Mouse (Mus musculus) CH12F3 (cell line): ENCODE measurements at regions not wholly inside any gene's neighbourhood (a gene's known extent, or its start where the extent isn't known, plus 50 kb on each side); places are given as distances from the start of the nearest gene placed in this dataset.

Experiments
- in situ Hi-C: fragments of 300-500 bp; cut with MboI; formaldehyde crosslinking; loops from 2 replicates; pipeline ENCODE4 v1.14.3; 2020; ENCODE audit warnings: low sequenced_read_pairs

GRCm38 (mm10) chr1:72108678-72109077 lies 103.4 kb downstream of the Mreg start:
- in situ Hi-C loops, result loop anchor here (25.0 kb wide), 1 partner anchor 796 kb away; no protein-coding TSS in a partner anchor

DNA sequence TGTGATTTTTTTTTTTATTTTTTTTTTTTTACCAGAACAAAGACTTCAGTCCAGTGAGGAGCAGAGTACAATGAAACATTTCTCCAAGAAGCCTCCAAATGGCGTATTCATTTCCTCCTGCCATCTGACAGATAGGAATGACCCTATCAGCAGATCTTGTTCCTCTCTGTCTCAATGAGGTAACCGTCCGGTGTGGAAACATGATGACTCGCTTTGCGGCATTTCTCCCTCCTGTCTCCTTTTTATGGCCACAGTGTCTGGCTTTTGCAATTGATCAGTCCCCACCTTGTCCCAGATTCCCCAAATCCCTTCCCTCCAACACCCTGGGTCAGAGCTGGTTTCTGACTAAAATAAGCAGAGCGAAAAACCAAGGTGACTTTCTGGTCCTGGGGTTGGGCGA lies 105.0 kb downstream of the Mreg start:
- in situ Hi-C loops, result loop anchor here (25.0 kb wide), 1 partner anchor 795 kb away; no protein-coding TSS in a partner anchor

- in situ Hi-C loops, result loop anchor here (25.0 kb wide), 1 partner anchor 794 kb away; no protein-coding TSS in a partner anchor
Observed at GRCm38 (mm10) chr1:72106655-72107054, 105.5 kb downstream of the Mreg start.

DNA sequence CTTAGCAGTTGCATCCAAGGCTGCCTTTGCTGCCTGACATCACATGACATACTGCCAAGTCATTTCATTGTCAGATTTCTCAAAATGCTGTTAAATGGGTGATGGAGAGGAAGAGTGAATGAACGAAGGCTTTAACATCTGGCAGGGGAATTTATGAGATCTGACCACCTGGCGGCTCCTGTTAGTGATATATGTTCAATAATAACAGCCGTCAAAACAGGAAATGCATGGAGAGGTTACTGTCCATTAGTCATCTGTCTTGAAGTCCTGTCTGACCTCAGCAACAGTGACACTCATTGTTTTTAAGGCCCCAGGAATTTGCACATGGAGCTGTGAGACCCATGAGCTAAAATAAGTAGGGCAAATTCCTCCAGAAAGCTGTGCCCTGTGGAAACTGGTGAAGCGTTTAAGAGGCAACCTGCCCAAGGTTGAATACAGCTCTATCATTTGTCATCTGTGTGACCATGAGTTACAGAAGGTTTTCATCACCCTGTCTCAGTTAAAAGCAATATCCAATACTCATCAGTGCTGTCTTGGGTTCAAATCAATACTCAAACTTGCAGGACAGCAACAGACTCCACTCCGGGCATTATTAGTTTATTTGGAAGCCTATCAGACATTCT lies 106.6 kb downstream of the Mreg start:
- in situ Hi-C loops, result loop anchor here (25.0 kb wide), 1 partner anchor 793 kb away; no protein-coding TSS in a partner anchor

DNA sequence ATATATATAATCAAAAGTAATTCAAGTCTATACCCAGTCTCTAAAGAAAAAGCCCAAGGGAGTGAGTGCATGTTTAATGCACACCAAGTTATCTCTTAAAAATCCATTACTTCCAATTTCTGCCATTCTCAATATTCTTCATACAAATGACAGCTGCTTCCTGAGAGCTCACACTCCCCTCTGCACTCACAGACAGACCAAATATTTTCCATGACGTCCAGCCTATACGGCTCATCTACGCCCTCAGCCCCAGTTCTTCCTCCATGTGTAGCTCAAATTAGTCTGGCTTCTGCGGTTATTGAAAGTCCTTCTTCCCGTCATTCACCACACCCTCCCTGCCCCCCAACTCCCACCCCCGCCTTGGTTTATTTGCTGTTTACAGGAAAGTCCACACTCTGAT lies 108.1 kb downstream of the Mreg start:
- in situ Hi-C loops, result loop anchor here (25.0 kb wide), 1 partner anchor 792 kb away; no protein-coding TSS in a partner anchor

- in situ Hi-C loops, result loop anchor here (25.0 kb wide), 1 partner anchor 791 kb away; no protein-coding TSS in a partner anchor
Observed at GRCm38 (mm10) chr1:72103387-72103786, 108.7 kb downstream of the Mreg start.

DNA sequence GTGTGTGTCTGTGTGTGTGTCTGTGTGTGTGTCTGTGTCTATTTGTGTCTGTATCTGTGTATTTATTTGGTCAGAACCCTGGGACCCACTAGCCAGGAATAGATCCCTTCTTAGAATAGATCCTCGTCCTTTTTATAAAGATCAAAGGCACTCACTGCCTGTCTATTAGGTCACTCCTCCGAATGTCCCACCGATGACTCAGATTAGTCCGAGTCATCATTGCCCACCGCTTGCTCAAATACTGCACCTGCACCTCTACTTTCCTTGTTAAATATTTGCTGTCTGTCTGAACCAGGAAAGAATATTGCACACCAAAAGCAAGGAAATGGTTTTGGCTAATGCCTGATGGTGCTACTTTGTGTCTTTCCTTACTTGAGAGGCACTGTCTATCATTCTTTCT lies 112.7 kb downstream of the Mreg start:
- in situ Hi-C loops, result no loop called here

DNA sequence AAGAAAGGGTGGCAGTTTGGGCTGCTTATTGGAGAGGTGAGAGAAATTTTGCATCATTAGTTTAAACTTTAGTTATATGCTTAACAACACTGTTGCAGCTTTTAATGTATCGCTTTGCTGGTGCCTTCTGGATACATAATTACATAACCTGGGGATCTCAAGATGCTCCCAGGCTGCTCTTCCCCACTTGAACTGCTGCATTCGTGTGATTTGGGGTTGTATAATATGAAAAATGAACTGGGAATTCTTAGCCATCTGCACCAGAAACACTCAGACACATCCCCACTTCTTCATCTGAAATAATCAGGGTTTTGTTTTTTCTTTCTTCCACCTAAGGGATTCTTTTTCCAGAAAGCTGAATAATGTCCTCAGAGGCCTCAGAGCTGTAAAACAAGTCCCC lies 120.8 kb downstream of the Mreg start:
- in situ Hi-C loops, result no loop called here

GRCm38 (mm10) chr1:72085661-72086060 lies 126.4 kb downstream of the Mreg start:
- in situ Hi-C loops, result no loop called here

- in situ Hi-C loops, result no loop called here
Observed at GRCm38 (mm10) chr1:72084219-72084618, 127.9 kb downstream of the Mreg start.

GRCm38 (mm10) chr1:72082366-72082765 lies 129.7 kb downstream of the Mreg start:
- in situ Hi-C loops, result no loop called here

DNA sequence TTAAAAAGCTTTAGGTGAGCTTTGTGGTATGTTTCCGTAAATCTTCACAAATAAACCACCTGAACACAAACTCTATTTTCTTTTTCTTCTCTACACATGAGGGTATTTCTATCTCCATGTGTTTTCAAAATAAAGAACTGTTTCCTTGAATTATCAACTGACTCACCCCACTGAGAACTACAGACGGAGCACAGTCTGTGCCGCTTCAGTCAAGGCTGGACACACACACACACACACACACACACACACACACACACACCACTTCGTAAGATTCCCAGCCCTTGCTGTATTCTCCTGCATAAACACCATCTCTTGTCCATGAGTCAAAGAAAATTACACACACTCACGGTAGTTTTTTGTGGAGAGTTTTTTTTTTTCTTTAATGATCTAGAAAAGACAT lies 130.3 kb downstream of the Mreg start:
- in situ Hi-C loops, result no loop called here

GRCm38 (mm10) chr1:72078926-72079550 lies 133.1 kb downstream of the Mreg start:
- in situ Hi-C loops, result no loop called here

DNA sequence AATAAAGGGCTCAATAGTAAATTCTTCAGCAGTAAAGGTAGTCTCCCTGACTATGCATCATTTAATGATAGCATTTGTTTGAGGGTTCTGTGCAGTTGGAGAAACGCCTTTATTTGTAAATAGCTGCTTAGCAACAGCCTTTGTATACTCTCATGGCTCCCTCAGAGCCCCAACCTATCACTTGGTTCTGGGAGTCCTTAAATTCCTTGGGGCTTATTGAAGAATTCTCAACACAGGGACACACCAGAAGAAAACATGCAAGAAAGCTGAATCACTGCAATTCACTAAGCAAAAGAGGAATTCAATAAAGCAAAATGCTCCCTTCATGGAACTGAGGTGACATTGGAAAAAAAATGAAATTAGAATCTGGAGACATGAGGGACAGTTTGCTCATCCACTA lies 135.8 kb downstream of the Mreg start:
- in situ Hi-C loops, result no loop called here

DNA sequence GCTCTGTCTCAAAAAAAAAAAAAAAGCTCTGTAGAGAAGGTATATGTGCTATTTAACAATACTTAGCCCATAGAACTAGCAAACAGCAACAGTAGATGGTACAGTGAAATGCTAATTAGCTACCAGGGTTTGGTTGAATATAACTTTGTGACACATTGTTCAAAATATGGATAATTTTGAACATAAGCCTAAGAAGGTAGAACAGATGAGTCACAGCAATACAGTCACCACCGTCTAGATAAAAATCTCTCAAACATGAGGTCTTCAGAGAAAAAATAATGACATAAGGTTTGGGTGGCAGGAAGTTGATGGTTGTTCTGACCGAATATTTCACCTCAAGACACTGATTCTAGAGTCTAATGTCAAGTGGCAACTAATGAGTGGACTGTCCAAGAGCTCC lies 136.6 kb downstream of the Mreg start:
- in situ Hi-C loops, result no loop called here

- in situ Hi-C loops, result no loop called here
Observed at GRCm38 (mm10) chr1:72073245-72073644, 138.9 kb downstream of the Mreg start.

DNA sequence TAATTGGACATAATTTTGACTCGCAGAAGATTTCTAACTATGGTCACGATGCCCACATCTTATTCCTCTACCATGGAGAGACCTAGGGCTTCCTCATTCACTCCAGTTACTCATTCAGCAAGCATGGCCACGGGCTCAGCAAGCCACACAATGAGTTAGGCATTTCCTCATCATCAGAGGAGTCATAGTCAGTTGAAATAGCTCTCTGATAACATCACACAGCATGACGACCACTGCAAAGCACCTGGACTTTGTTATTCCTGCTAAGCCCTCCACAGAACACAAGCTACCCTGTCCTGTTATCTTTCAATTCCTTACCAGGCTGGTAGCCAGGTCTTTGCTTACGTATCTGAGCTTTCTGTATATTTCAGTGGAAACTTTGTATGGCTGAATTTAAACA lies 141.6 kb downstream of the Mreg start:
- in situ Hi-C loops, result no loop called here

DNA sequence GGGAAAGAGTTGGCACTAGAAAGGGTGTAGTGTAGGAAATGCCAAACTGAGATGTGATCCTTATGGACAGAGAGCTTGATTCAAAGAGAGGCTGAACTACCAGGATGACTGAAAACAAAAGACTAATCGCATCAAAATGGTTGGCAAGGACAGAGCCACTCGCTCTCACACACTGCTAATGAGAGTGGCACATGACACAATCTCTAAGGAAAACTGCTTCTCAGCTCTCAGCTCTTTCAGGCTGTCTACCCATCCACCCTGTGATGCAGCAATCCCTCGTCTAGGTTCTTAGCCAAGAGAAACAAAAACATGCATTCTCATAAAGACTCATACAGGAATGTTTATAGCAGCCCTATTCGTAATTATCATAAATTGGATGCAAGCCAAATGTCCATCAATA lies 143.1 kb downstream of the Mreg start:
- in situ Hi-C loops, result no loop called here

DNA sequence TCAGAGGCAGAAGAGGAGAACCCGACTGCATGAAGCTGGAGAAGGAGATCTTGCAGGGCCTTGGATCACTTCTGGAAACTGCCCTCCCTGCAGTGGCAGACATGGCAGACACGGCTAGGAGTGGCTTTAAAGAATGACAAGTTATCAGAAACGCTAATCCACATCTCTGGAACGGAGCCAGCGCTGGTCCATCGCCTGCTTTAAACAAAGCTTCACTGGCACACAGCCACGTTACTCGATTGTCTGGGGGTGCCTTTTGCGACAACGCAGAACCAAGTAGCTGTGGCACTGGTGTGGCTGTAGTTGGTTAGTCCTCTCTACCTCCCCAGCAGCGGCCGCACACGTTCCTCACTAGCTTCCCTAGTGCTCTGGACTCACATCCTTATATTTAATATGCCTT lies 147.0 kb downstream of the Mreg start:
- in situ Hi-C loops, result no loop called here

DNA sequence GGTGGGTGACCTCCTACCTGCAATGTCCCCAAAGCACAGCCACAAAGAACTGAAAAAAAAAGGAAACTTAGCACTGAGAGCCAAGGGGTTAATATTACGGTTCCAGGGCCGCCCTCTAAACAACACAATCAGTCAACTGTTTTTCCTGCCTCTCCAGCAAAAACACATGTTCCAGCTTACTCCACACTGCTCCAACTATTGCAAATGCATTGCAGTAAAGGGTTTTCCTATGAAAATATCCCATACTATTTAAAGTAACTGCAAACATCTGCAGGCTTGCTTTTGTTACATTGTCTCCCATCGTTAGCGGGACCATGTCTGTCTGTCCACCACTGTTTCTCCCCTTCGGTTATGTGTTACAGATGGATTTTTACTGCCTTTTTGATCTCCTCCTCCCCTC lies 151.7 kb downstream of the Mreg start:
- in situ Hi-C loops, result no loop called here

GRCm38 (mm10) chr1:72058045-72058703 lies 153.9 kb downstream of the Mreg start:
- in situ Hi-C loops, result no loop called here

GRCm38 (mm10) chr1:72054541-72054940 lies 157.6 kb downstream of the Mreg start:
- in situ Hi-C loops, result no loop called here
